Mouse (Mus musculus) kidney, embryonic 16.5 days (tissue): ENCODE data around the gene Rccd1. TPM values are rescaled to one million over a fixed set of nuclear protein-coding genes. Genes with fewer than 3 reads are reported as not detected.
A peak's percentile ranks its signal among the peaks of the same experiment; 100 is the strongest.

Experiments
- ATAC-seq: fragments of 200-750 bp; cut with Nextera tagmentation; 2 replicates; pipeline ENCODE4 v1.8.0; 2017; ENCODE audit warnings: moderate TSS enrichment; ENCODE audit not compliant: low FRiP score, low TSS enrichment
- H3K27ac ChIP-seq: fragments of 300-500 bp; sonication (generic); 2 replicates; pipeline ENCODE4 v1.5.1; 2014; ENCODE audit warnings: low read length
- H3K27me3 ChIP-seq: fragments of 300-500 bp; sonication (generic); 2 replicates; pipeline ENCODE4 v1.6.1; 2014; ENCODE audit warnings: low read length, control low read depth, mixed read lengths; ENCODE audit not compliant: insufficient read depth
- H3K36me3 ChIP-seq: fragments of 300-500 bp; sonication (generic); 2 replicates; pipeline ENCODE4 v1.6.1; 2014; ENCODE audit warnings: low read length, control low read depth, mixed read lengths; ENCODE audit not compliant: insufficient read depth
- H3K4me1 ChIP-seq: fragments of 300-500 bp; sonication (generic); 2 replicates; pipeline ENCODE4 v1.6.1; 2014; ENCODE audit warnings: low read length, control low read depth, mixed read lengths; ENCODE audit not compliant: insufficient read depth
- H3K4me2 ChIP-seq: fragments of 300-500 bp; sonication (generic); replicated peaks from 2 replicates; pipeline ENCODE4 v1.6.1; 2014; ENCODE audit warnings: low read depth, low read length
- H3K4me3 ChIP-seq: fragments of 300-500 bp; sonication (generic); 2 replicates; pipeline ENCODE4 v1.5.1; 2014; ENCODE audit warnings: mild to moderate bottlenecking, low read length
- H3K9ac ChIP-seq: fragments of 300-500 bp; sonication (generic); replicated peaks from 2 replicates; pipeline ENCODE4 v1.6.1; 2014; ENCODE audit warnings: low read length
- H3K9me3 ChIP-seq: fragments of 300-500 bp; sonication (generic); 2 replicates; pipeline ENCODE4 v1.6.1; 2016; ENCODE audit warnings: low read length, control low read depth
- WGBS: fragments of 180-500 bp; shearing (Covaris S2); extraction: QIAGEN DNeasy Blood & Tissue Kit; methylation state at CpG from one replicate; pipeline ENCODE4 v1.1.7; 2014; 5-methylcytosine and 5-hydroxymethylcytosine counted together
- polyA plus RNA-seq: library from polyadenylated mRNA; unstranded; fragments of >200 nt; fragmentation: Nextera tagmentation; extraction: Ambion mirVana; gene quantifications from 2 replicates; pipeline ENCODE4 v1.2.1, GENCODE M21; 2015

Gene Rccd1
- polyA plus RNA-seq, 1 experiment from 2014 or later: 7.8 TPM

- Histone ChIP-seq H3K9me3 (no peaks in the 10 kb centered on the region), H3K27me3 (no peaks in the 10 kb centered on the region), H3K36me3 (peaks cover 20% of the 10 kb centered on the region; the same call in 1 of the 2 replicates), H3K4me1 (peaks cover 18% of the 10 kb centered on the region), H3K9ac (no peak overlapping the region; the same call in 1 of the 2 replicates), H3K4me2 (no peak overlapping the region), H3K27ac (peak overlapping the region; percentile 79), H3K4me3 (no peak overlapping the region)
- WGBS: 56% methylated on average over 13 of the region's 13 CpGs
- ATAC-seq: peak; percentile 49
Observed at GRCm38 (mm10) chr7:80347670-80348586, 23.7 kb upstream of the Rccd1 start.

GRCm38 (mm10) chr7:80346830-80347229 lies 22.6 kb upstream of the Rccd1 start:
- WGBS: 70% methylated on average over 5 of the region's 5 CpGs
- no peak overlapping the region for H3K4me2 ChIP-seq
- H3K4me3 ChIP-seq: no peak overlapping the region
- no peak for ATAC-seq
- no peak overlapping the region for H3K9ac ChIP-seq
- peaks cover 16% of the 10 kb centered on the region; the same call in 1 of the 2 replicates for H3K36me3 ChIP-seq
- H3K27me3 ChIP-seq: no peaks in the 10 kb centered on the region
- H3K4me1 ChIP-seq: peaks cover 22% of the 10 kb centered on the region
- H3K9me3 ChIP-seq: no peaks in the 10 kb centered on the region
- H3K27ac ChIP-seq: peak overlapping the region; percentile 72; the same call in 1 of the 2 replicates

- Histone ChIP-seq H3K4me1 (peaks cover 23% of the 10 kb centered on the region), H3K4me2 (no peak overlapping the region), H3K27me3 (no peaks in the 10 kb centered on the region), H3K4me3 (no peak overlapping the region), H3K9ac (no peak overlapping the region), H3K9me3 (no peaks in the 10 kb centered on the region), H3K27ac (no peak overlapping the region), H3K36me3 (peaks cover 13% of the 10 kb centered on the region; the same call in 1 of the 2 replicates)
- 85% methylated on average over 9 of the region's 9 CpGs for WGBS
- no peak for ATAC-seq
Observed at GRCm38 (mm10) chr7:80346173-80346572, 21.9 kb upstream of the Rccd1 start.

DNA sequence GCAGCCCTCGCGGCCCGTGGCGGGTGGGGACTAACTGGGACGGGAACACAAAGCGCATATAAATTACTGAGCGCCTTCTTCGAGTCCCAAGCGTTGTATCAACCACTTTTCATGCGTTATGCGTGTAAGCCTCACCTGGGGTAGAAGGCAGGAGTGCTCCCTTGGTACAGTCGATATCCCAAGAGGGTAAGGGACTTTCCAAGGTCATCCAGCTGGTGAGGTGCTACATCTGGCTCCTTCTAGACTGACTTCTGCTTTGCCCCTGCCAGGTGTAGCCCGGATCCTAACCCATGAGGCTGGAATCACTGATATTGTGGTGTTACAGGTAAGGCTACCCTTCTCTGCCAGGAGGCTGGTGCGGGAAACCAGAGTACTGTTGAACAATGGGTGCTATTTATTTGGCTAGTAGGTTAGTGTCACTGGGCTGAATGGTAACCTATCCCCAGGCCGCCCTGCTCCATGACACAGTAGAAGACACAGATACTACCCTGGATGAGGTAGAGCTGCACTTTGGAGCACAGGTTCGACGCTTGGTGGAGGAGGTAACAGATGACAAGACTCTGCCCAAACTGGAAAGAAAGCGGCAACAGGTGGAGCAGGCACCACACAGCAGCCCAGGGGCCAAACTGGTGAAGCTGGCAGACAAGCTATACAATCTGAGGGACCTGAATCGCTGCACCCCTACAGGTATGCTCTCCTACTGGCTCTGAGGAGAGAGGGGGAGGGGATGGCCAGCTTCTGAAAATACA lies 19.2 kb upstream of the Rccd1 start:
- Histone ChIP-seq H3K4me1 (peaks cover 41% of the 10 kb centered on the region), H3K4me3 (peak overlapping the region; percentile 66), H3K9me3 (no peaks in the 10 kb centered on the region), H3K36me3 (peaks cover 3% of the 10 kb centered on the region; the same call in 1 of the 2 replicates), H3K27ac (peak overlapping the region; percentile 67; the same call in 1 of the 2 replicates), H3K4me2 (peak overlapping the region; percentile 73), H3K9ac (peak overlapping the region; percentile 91), H3K27me3 (no peaks in the 10 kb centered on the region)
- no peak for ATAC-seq
- 27% methylated on average over 19 of the region's 19 CpGs for WGBS

DNA sequence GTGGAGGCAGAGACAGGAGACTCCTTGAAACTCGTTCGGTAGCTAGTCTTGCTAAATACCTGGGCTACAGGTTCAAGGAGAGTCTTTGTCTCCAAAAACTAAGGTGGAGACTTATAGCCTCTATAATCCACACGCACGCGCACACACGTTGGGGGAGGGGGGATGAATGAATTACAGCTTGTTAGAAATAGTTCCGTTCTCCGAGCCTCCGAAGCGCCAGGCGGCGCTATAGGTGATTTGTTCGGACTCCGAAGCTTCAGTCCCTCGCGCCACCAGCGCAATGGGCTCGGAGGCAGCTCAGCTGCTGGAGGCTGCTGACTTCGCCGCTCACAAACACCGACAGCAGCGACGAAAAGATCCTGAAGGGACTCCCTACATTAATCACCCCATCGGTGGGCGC lies 18.6 kb upstream of the Rccd1 start, which contains the start of gene Hddc3:
Gene Hddc3 (plus strand): TSS at position 247 of the 400 bp plus-strand sequence.
- Histone ChIP-seq H3K36me3 (peaks cover 3% of the 10 kb centered on the region; the same call in 1 of the 2 replicates), H3K27ac (peak within 1 kb of the TSS; percentile 67; the same call in 1 of the 2 replicates), H3K9ac (peak within 1 kb of the TSS; percentile 91), H3K27me3 (no peaks in the 10 kb centered on the region), H3K4me3 (peak within 1 kb of the TSS; percentile 66), H3K4me2 (peak within 1 kb of the TSS; percentile 73), H3K4me1 (peaks cover 39% of the 10 kb centered on the region), H3K9me3 (no peaks in the 10 kb centered on the region)
- peak; percentile 7; the same call in 1 of the 2 replicates for ATAC-seq
- WGBS: under 1% methylated on average over 25 of the region's 25 CpGs

- Histone ChIP-seq H3K4me2 (no peak overlapping the region), H3K27me3 (no peaks in the 10 kb centered on the region), H3K36me3 (peaks cover 4% of the 10 kb centered on the region), H3K9me3 (no peaks in the 10 kb centered on the region), H3K27ac (no peak overlapping the region), H3K4me3 (no peak overlapping the region), H3K9ac (no peak overlapping the region), H3K4me1 (peaks cover 35% of the 10 kb centered on the region)
- 84% methylated on average over 7 of the region's 7 CpGs for WGBS
- ATAC-seq: no peak
Observed at GRCm38 (mm10) chr7:80341793-80342192, 17.5 kb upstream of the Rccd1 start.

GRCm38 (mm10) chr7:80340793-80341192 lies 16.5 kb upstream of the Rccd1 start, which contains the start of gene Unc45a:
Gene Unc45a, minus strand, starts transcription at chr7:80341005.
- H3K27me3 ChIP-seq: no peaks in the 10 kb centered on the region
- H3K4me2 ChIP-seq: peak within 1 kb of the TSS; percentile 85
- H3K9me3 ChIP-seq: no peaks in the 10 kb centered on the region
- ATAC-seq: peak; percentile 68
- WGBS: under 1% methylated on average over 11 of the region's 11 CpGs
- peak within 1 kb of the TSS; percentile 80 for H3K4me3 ChIP-seq
- H3K4me1 ChIP-seq: peaks cover 32% of the 10 kb centered on the region
- H3K9ac ChIP-seq: peak within 1 kb of the TSS; percentile 82
- H3K27ac ChIP-seq: peak within 1 kb of the TSS; percentile 90
- H3K36me3 ChIP-seq: peaks cover 14% of the 10 kb centered on the region

- Histone ChIP-seq H3K4me3 (peak overlapping the region; percentile 80), H3K27ac (peak overlapping the region; percentile 90), H3K36me3 (peaks cover 19% of the 10 kb centered on the region), H3K9ac (peak overlapping the region; percentile 82), H3K4me1 (peaks cover 32% of the 10 kb centered on the region), H3K4me2 (peak overlapping the region; percentile 85), H3K9me3 (no peaks in the 10 kb centered on the region), H3K27me3 (no peaks in the 10 kb centered on the region)
- peak; percentile 98 for ATAC-seq
- under 1% methylated on average over 45 of the region's 45 CpGs for WGBS
Observed at GRCm38 (mm10) chr7:80339793-80340628, 15.8 kb upstream of the Rccd1 start.

- ATAC-seq: no peak
- Histone ChIP-seq H3K4me3 (peak overlapping the region; percentile 80), H3K36me3 (peaks cover 25% of the 10 kb centered on the region), H3K9me3 (no peaks in the 10 kb centered on the region), H3K4me2 (peak overlapping the region; percentile 85), H3K27me3 (no peaks in the 10 kb centered on the region), H3K27ac (0 out of 2 replicates have a peak overlapping the region, but pooled peaks have one; percentile 11), H3K4me1 (peaks cover 32% of the 10 kb centered on the region), H3K9ac (peak overlapping the region; percentile 82)
- WGBS: 6% methylated on average over 16 of the region's 17 CpGs
Observed at GRCm38 (mm10) chr7:80339371-80339770, 15.1 kb upstream of the Rccd1 start.
